Mouse (Mus musculus): ENCODE data around the gene Kirrel.

- no peak for TF ChIP-seq CTCF (IDR thresholded peaks at IDR 0.05 in 2 of 3, conservative IDR thresholded peaks at IDR 0.05 in 1 of 3; ENCODE audit: control insufficient read depth in 1 of 3, insufficient read depth in 1 of 3, low read depth in 2 of 3, low read length in 3 of 3, poor library complexity in 1 of 3, severe bottlenecking in 1 of 3)
- TF ChIP-seq MAX (IDR thresholded peaks at IDR 0.05; ENCODE audit: low read length) = no peak
- no peak for TF ChIP-seq RCOR1 (IDR thresholded peaks at IDR 0.05; ENCODE audit: low read depth, low read length)
- no peak for TF ChIP-seq ZC3H11A (IDR thresholded peaks at IDR 0.05; ENCODE audit: low read depth, low read length)
- no peak for TF ChIP-seq MEF2A (IDR thresholded peaks at IDR 0.05; ENCODE audit: extremely low read depth, insufficient replicate concordance, low read depth, low read length, poor library complexity, severe bottlenecking)
- no peak for TF ChIP-seq MXI1 (IDR thresholded peaks at IDR 0.05; ENCODE audit: low read depth, low read length)
- no peak for TF ChIP-seq TAL1 (IDR thresholded peaks at IDR 0.05; ENCODE audit: low read length)
- TF ChIP-seq GATA1 (IDR thresholded peaks at IDR 0.05; ENCODE audit: low read depth, low read length) = no peak
- TF ChIP-seq MAZ (IDR thresholded peaks at IDR 0.05; ENCODE audit: low read depth, low read length) = no peak
- TF ChIP-seq E2F4 (IDR thresholded peaks at IDR 0.05; ENCODE audit: borderline replicate concordance, low read depth, low read length) = no peak
- no peak for TF ChIP-seq USF1 (IDR thresholded peaks at IDR 0.05; ENCODE audit: low read depth, low read length)
Measured at GRCm38 (mm10) chr3:87114801-87115200, 59.7 kb downstream of the Kirrel start.

Measured in MEL (cell line).